Mouse (Mus musculus): ENCODE results near the gene Mast1. TPM values are rescaled to one million over a fixed set of nuclear protein-coding genes. Genes with fewer than 3 reads are reported as not detected.

Mast1 gene
- polyA plus RNA-seq, 1 experiment, result 0.38 TPM

DNA sequence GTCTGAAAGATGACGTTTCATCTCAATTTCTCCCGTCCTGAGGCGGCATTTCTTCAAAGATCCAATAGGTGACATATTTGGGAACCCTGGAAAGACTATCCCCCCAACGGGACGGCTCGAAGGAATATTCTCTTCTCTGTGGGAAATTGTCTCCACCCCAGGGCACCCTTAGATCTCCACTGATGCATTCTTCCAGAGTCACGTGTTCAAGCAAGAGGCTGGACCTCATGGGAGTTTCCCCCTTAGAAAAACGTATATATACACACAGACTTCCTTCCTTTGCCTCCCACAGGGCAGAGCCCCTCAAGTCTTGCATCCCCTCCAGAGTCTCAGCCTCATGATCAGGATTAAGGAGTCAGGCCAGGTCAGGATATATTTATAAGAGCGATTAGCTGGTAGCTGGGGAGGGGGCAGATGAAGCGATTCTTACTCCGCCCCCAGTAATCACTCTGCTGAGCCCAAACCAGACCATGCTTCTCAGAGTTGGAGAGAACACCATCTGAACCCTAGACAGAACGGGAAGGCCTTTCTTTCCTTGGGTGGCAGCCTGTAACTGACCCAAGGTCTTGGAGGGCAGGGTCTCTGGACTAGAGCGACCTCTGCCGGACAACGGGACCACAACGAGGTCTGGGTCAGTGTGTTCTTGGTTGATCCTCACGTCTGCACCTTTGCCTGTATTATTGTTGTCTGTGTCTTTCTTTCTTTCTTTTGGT is 9.5 kb upstream of the Mast1 start, which contains the start of gene Rtbdn:
Rtbdn (plus strand) TSS at position 464 of the 713 bp plus-strand sequence.
- 0 out of 2 replicates have a peak, but pooled peaks have one; percentile 0 for TF ChIP-seq CTCF (conservative IDR thresholded peaks at IDR 0.05; ENCODE audit: insufficient read depth, insufficient read length, low read depth, low read length)
- TF ChIP-seq POLR2A (IDR thresholded peaks at IDR 0.05; ENCODE audit: low read depth, low read length), result no peak
- Histone ChIP-seq H3K27me3 (replicated peaks; ENCODE audit: control insufficient read depth, insufficient read depth, low read length) (peaks cover 4% of the 10 kb centered on the region), H3K4me3 (ENCODE audit: insufficient read depth, low read depth, low read length) (no peak within 1 kb of the TSS), H3K4me1 (ENCODE audit: control insufficient read depth, insufficient read depth, low read length) (no peaks in the 10 kb centered on the region), H3K27ac (ENCODE audit: insufficient read depth, low read depth, low read length) (no peak within 1 kb of the TSS), H3K36me3 (ENCODE audit: control insufficient read depth, insufficient read depth, low read length) (no peaks in the 10 kb centered on the region)
- 12% methylated on average over 17 of the region's 17 CpGs for WGBS
- no peak for DNase-seq

- no peaks in the 10 kb centered on the region for H3K4me1 ChIP-seq (ENCODE audit: control insufficient read depth, insufficient read depth, low read length)
- peaks cover 4% of the 10 kb centered on the region for H3K27me3 ChIP-seq (replicated peaks; ENCODE audit: control insufficient read depth, insufficient read depth, low read length)
- WGBS, result 1% methylated on average over 46 of the region's 67 CpGs
- no peak for DNase-seq
- TF ChIP-seq CTCF (conservative IDR thresholded peaks at IDR 0.05; ENCODE audit: insufficient read depth, insufficient read length, low read depth, low read length) (no peak), POLR2A (IDR thresholded peaks at IDR 0.05; ENCODE audit: low read depth, low read length) (no peak)
- no peak overlapping the region for H3K27ac ChIP-seq (ENCODE audit: insufficient read depth, low read depth, low read length)
- H3K4me3 ChIP-seq (ENCODE audit: insufficient read depth, low read depth, low read length), result no peak overlapping the region
- H3K36me3 ChIP-seq (ENCODE audit: control insufficient read depth, insufficient read depth, low read length), result no peaks in the 10 kb centered on the region
These were observed 8.7 kb upstream of the Mast1 start for GRCm38 (mm10) chr8:84945633-84946527.

GRCm38 (mm10) chr8:84945235-84945632 is 8.1 kb upstream of the Mast1 start:
- Histone ChIP-seq H3K4me3 (ENCODE audit: insufficient read depth, low read depth, low read length) (no peak overlapping the region), H3K27me3 (replicated peaks; ENCODE audit: control insufficient read depth, insufficient read depth, low read length) (peaks cover 4% of the 10 kb centered on the region)
- WGBS, result 3% methylated on average over 11 of the region's 11 CpGs

GRCm38 (mm10) chr8:84944478-84945160 is 7.5 kb upstream of the Mast1 start:
- TF ChIP-seq CTCF (conservative IDR thresholded peaks at IDR 0.05; ENCODE audit: insufficient read depth, insufficient read length, low read depth, low read length), result no peak
- TF ChIP-seq POLR2A (IDR thresholded peaks at IDR 0.05; ENCODE audit: low read depth, low read length), result no peak
- 3% methylated on average over 26 of the region's 26 CpGs for WGBS
- Histone ChIP-seq H3K4me1 (ENCODE audit: control insufficient read depth, insufficient read depth, low read length) (no peaks in the 10 kb centered on the region), H3K27me3 (replicated peaks; ENCODE audit: control insufficient read depth, insufficient read depth, low read length) (peaks cover 4% of the 10 kb centered on the region), H3K36me3 (ENCODE audit: control insufficient read depth, insufficient read depth, low read length) (no peaks in the 10 kb centered on the region), H3K27ac (ENCODE audit: insufficient read depth, low read depth, low read length) (no peak overlapping the region), H3K4me3 (ENCODE audit: insufficient read depth, low read depth, low read length) (no peak overlapping the region)
- peak; percentile 34 for DNase-seq

More at GRCm38 (mm10) chr8:84945235-84945632, 8.1 kb upstream of the Mast1 start:
- TF ChIP-seq POLR2A (IDR thresholded peaks at IDR 0.05; ENCODE audit: low read depth, low read length) (no peak), CTCF (conservative IDR thresholded peaks at IDR 0.05; ENCODE audit: insufficient read depth, insufficient read length, low read depth, low read length) (no peak)
- Histone ChIP-seq H3K36me3 (ENCODE audit: control insufficient read depth, insufficient read depth, low read length) (no peaks in the 10 kb centered on the region), H3K27ac (ENCODE audit: insufficient read depth, low read depth, low read length) (no peak overlapping the region), H3K4me1 (ENCODE audit: control insufficient read depth, insufficient read depth, low read length) (no peaks in the 10 kb centered on the region)
- DNase-seq, result no peak

DNA sequence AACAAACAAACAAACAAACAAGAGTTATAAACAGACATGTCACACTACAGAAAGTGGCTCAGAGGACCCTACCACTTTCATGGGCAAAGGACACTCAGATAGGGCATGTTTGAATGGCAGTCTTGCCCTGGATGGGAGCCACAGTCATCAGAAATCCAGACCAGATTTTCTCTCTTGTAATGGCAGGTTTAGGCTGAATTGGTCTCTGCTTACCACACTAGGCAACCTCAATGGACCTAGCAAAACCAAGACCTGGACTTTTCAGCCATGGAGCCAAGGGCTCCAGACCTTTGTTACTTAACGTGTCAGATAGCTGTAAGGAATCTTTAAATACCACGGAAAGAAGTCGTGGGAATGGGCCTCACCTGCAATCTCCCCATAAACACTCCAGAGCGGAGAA is 6.5 kb upstream of the Mast1 start:
- H3K27me3 ChIP-seq (replicated peaks; ENCODE audit: control insufficient read depth, insufficient read depth, low read length), result peaks cover 4% of the 10 kb centered on the region

GRCm38 (mm10) chr8:84937620-84938485 is 694 bp upstream of the Mast1 start:
- TF ChIP-seq POLR2A (IDR thresholded peaks at IDR 0.05; ENCODE audit: low read depth, low read length) (no peak), CTCF (conservative IDR thresholded peaks at IDR 0.05; ENCODE audit: insufficient read depth, insufficient read length, low read depth, low read length) (no peak)
- Histone ChIP-seq H3K27ac (ENCODE audit: insufficient read depth, low read depth, low read length) (no peak overlapping the region), H3K36me3 (ENCODE audit: control insufficient read depth, insufficient read depth, low read length) (no peaks in the 10 kb centered on the region), H3K27me3 (replicated peaks; ENCODE audit: control insufficient read depth, insufficient read depth, low read length) (peaks cover 3% of the 10 kb centered on the region), H3K4me3 (ENCODE audit: insufficient read depth, low read depth, low read length) (no peak overlapping the region; the same call in 1 of the 2 replicates), H3K4me1 (ENCODE audit: control insufficient read depth, insufficient read depth, low read length) (no peaks in the 10 kb centered on the region)
- 65% methylated on average over 13 of the region's 13 CpGs for WGBS
- no peak for DNase-seq

More for the DNA sequence above, 6.5 kb upstream of the Mast1 start:
- Histone ChIP-seq H3K4me3 (ENCODE audit: insufficient read depth, low read depth, low read length) (no peak overlapping the region), H3K36me3 (ENCODE audit: control insufficient read depth, insufficient read depth, low read length) (no peaks in the 10 kb centered on the region), H3K4me1 (ENCODE audit: control insufficient read depth, insufficient read depth, low read length) (no peaks in the 10 kb centered on the region), H3K27ac (ENCODE audit: insufficient read depth, low read depth, low read length) (no peak overlapping the region)
- TF ChIP-seq POLR2A (IDR thresholded peaks at IDR 0.05; ENCODE audit: low read depth, low read length) (no peak), CTCF (conservative IDR thresholded peaks at IDR 0.05; ENCODE audit: insufficient read depth, insufficient read length, low read depth, low read length) (no peak)
- 15% methylated on average over 4 of the region's 4 CpGs for WGBS
- no peak for DNase-seq

All from kidney, adult 2 months (tissue).